Mouse (Mus musculus): ENCODE data around the gene Sltm.
A peak's percentile ranks its signal among the peaks of the same experiment; 100 is the strongest.

Sltm gene

DNA sequence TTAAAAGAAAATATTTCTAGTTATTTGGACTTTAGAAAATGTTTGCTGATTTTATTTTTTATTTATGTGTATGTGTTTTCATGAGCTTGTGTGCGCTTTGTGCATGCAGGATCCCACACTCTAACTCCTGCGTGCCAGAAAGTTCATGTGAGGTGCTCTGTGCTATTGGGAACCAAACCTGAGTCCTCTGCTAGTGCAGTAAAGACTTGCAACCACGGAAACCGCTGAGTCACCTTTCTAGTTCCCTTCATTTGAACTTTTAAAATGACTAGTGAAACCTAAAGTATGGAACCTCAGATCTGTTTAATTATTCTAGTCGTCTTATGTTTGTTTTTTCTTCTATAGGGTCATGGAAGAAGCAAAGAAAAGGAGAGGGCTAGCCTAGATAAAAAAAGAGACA is 38.4 kb downstream of the Sltm start:
- Histone ChIP-seq H3K27me3 (ENCODE audit: control insufficient read depth, insufficient read depth, low read length, poor library complexity, severe bottlenecking) (no peaks in the 10 kb centered on the region), H3K36me3 (ENCODE audit: control insufficient read depth, insufficient read depth, low read length, poor library complexity, severe bottlenecking) (peaks cover 23% of the 10 kb centered on the region)
- no peak for DNase-seq (ENCODE audit: low read depth, low spot score)

DNA sequence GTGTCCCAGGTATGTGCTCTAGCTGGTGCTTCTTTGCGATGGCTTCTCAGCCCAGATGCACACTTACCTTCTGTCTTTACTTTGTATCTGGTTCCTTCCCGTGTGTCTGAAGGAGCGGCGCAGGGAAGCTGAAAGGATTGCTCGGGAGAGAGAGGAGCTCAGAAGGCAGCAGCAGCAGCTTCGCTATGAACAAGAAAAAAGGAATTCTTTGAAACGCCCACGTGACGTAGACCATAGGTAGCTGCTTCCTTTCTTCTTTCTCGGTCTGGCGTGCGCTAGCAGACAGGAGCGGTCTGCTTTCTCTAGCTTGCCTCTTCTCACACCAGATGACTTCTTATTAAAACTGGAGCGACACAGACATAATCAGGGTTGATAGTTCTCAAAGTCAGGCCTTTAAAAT is 42.1 kb downstream of the Sltm start:
- no peak for DNase-seq (ENCODE audit: low read depth, low spot score)
- H3K36me3 ChIP-seq (ENCODE audit: control insufficient read depth, insufficient read depth, low read length, poor library complexity, severe bottlenecking): peaks cover 33% of the 10 kb centered on the region
- no peaks in the 10 kb centered on the region for H3K27me3 ChIP-seq (ENCODE audit: control insufficient read depth, insufficient read depth, low read length, poor library complexity, severe bottlenecking)

DNA sequence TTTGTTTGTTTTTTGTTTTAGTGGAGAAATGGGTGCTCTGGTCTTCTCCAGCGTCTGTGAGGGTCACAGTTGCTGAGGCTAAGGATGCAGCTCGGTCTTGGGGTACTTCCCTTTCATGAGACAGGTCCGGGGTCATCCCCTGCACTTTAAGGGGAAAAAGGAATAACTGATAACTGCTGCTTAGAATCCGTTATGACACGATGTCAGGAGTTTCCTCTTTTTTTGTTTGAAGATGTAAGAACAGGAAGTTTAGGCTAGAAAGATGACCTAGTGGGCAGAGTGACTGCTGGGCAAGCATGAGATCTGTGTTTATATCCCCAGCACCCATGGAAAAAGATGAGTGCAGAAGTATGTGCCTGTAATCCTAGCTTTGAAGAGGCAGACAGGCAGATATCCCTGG is 42.6 kb downstream of the Sltm start:
- peak; percentile 23 for DNase-seq (ENCODE audit: low read depth, low spot score)
- Histone ChIP-seq H3K36me3 (ENCODE audit: control insufficient read depth, insufficient read depth, low read length, poor library complexity, severe bottlenecking) (peaks cover 31% of the 10 kb centered on the region), H3K27me3 (ENCODE audit: control insufficient read depth, insufficient read depth, low read length, poor library complexity, severe bottlenecking) (no peaks in the 10 kb centered on the region)

DNA sequence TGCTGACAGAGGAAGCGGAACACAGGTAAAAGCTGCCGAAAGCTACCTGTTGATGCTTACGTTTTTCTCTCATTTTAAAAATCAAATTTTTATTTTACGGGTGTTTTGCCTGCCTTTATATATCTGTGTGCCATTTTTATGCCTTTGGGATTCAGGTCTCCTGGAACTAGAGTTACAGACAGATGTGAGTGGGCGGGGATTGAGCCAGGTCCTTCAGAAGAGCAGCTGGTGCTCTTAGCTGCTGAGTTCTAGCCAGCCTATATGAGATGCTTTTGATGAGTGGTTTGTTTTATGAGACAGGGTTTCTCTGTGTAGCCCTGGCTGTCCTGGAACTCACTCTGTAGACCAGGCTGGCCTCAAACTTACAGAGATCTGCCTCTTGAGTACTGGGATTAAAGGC is 44.6 kb downstream of the Sltm start:
- H3K27me3 ChIP-seq (ENCODE audit: control insufficient read depth, insufficient read depth, low read length, poor library complexity, severe bottlenecking): no peaks in the 10 kb centered on the region
- peaks cover 25% of the 10 kb centered on the region; the same call in 1 of the 2 replicates for H3K36me3 ChIP-seq (ENCODE audit: control insufficient read depth, insufficient read depth, low read length, poor library complexity, severe bottlenecking)
- DNase-seq (ENCODE audit: low read depth, low spot score): no peak

DNA sequence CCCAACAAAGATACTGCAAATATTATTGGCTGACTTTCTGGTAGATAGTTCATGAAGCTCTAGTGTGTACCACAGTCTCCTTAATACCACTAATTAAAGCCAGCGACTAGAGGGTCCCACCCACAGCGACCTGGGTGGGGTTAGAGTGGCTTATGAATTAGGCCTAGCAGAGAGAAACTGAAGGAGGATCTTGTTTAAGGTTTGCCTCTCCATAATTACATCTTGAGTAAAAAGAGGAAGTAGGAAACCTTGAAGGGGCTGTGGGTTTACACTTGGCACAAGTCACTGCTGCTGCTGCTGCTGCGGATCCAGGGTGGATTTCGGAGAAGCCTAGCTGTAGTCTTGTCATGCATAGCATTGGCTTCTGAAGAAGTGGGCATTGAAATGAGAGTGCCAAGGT is 48.2 kb downstream of the Sltm start:
- Histone ChIP-seq H3K36me3 (ENCODE audit: control insufficient read depth, insufficient read depth, low read length, poor library complexity, severe bottlenecking) (peaks cover 22% of the 10 kb centered on the region; the same call in 1 of the 2 replicates), H3K27me3 (ENCODE audit: control insufficient read depth, insufficient read depth, low read length, poor library complexity, severe bottlenecking) (no peaks in the 10 kb centered on the region)
- DNase-seq (ENCODE audit: low read depth, low spot score): peak; percentile 59

DNA sequence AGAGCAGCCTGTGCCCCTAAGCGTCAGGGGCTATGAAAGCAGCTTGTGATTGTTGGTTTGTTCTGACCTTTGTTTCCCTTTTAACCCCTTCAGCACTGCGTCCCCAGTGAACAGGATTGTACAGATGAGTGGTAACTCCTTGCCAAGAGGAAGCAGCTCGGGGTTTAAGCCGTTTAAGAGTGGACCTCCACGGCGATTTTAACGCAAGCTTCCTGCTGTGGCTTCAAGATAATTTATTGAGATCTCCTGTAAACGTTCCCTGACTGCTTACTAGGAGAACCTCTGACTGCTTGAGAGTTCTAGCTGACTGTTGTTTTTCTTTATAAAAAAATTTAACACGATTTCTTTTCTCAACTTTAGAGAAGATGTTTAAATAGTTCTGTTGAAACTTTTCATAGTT is 48.9 kb downstream of the Sltm start:
- DNase-seq (ENCODE audit: low read depth, low spot score): no peak
- Histone ChIP-seq H3K36me3 (ENCODE audit: control insufficient read depth, insufficient read depth, low read length, poor library complexity, severe bottlenecking) (peaks cover 20% of the 10 kb centered on the region; the same call in 1 of the 2 replicates), H3K27me3 (ENCODE audit: control insufficient read depth, insufficient read depth, low read length, poor library complexity, severe bottlenecking) (no peaks in the 10 kb centered on the region)

DNA sequence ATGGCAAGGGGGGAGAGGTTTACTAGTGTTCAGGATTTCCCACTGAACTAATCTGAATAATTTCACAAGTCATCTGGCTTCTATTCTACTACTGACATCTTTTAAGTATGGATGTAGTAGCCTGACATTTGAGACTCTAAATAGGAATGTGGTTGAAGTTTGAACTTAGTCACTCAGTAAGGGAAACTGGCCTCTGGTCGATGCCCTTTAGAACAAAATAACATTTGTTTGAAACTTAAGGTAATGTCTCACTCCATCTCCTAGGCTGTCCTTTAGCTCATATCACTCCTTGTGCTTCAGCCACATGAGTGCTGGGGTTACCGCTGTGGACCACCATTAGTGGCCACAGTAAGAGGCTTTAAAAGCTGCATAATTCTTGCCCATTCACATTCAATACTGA is 55.7 kb downstream of the Sltm start:
- Histone ChIP-seq H3K36me3 (ENCODE audit: control insufficient read depth, insufficient read depth, low read length, poor library complexity, severe bottlenecking) (peaks cover 9% of the 10 kb centered on the region), H3K27me3 (ENCODE audit: control insufficient read depth, insufficient read depth, low read length, poor library complexity, severe bottlenecking) (no peaks in the 10 kb centered on the region)
- no peak for DNase-seq (ENCODE audit: low read depth, low spot score)

DNA sequence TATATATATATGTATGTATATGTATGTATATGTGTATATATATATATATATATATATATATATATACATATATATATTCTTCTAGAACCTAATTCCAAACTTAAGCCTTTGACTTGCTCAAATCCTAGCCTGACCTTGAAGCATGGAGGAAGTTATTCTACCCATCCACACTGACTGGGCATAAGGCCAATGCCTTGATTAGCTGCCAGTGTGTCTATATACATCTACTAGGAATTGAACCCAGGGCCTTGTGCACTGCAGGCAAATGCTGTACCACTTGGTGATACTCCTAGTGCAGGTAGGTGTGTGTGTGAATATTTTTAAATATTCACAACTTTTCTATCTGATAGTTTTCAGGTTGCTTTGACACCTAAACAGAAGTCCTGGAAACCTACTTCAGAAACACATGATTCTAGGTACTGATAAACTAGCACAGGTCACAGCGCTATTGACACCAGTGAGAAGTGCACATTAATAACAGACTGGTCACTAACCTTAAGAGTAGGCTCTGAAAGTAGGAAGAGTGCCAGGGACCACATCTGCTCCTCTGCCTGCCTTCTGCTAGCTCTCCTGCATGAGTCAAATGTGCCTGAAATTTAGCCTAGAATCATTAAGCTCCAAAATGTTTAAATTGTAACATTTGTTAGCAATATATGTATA is 59.8 kb downstream of the Sltm start:
- DNase-seq (ENCODE audit: low read depth, low spot score): no peak
- peaks cover 19% of the 10 kb centered on the region for H3K36me3 ChIP-seq (ENCODE audit: control insufficient read depth, insufficient read depth, low read length, poor library complexity, severe bottlenecking)

DNA sequence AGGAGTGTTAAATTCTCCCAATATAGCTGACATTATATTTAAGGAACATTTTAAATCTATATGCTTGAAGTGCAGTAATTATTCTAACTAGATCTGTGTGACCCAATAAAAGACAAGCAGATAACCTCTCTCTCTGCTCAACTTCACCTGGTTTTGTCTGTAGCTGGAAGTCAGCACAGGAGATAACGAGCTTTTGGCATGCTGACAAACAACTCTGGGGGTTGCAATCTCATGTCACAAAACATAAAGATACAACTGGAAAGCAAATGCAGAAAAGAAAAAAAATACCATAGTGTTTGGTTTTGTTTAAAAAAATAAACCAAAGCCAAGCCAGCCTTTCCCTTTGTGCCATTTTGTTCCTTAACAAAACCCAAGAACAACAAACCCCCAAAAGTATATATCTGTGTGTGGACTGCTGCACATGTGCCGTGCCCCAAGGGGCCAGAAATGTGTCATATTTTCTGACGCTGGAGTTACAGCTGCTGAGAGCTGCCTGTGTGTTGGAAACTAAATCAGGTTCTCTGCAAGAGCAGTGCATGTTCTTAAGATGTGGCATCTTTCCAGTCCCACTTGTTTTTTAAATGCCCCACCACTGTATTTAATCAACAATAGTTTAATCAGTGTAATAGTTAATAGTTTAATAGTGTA is 68.6 kb downstream of the Sltm start:
- Histone ChIP-seq H3K36me3 (ENCODE audit: control insufficient read depth, insufficient read depth, low read length, poor library complexity, severe bottlenecking) (peaks cover 12% of the 10 kb centered on the region), H3K27me3 (ENCODE audit: control insufficient read depth, insufficient read depth, low read length, poor library complexity, severe bottlenecking) (no peaks in the 10 kb centered on the region)
- no peak for DNase-seq (ENCODE audit: low read depth, low spot score)

More for the DNA sequence above, 59.8 kb downstream of the Sltm start:
- no peaks in the 10 kb centered on the region for H3K27me3 ChIP-seq (ENCODE audit: control insufficient read depth, insufficient read depth, low read length, poor library complexity, severe bottlenecking)

DNA sequence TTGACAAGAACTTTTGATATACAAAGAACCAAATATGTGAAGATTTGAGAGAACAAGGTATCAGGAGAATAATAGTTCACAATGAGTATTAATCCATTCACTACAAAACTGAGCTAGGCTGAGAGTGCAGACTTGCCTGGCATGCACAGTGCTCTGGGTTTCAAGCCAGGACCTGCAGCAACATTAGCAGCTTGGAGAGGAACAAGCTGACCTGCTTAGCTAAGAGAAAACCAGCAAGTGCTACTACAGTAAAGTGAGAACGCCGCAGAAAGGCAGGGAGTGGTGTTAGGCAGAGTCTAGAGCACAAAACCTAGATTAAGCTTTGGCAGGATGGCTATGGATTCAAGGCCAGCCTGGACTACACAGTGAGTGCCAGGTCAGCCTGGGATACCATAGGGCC is 87.2 kb downstream of the Sltm start:
- no peaks in the 10 kb centered on the region for H3K27me3 ChIP-seq (ENCODE audit: control insufficient read depth, insufficient read depth, low read length, poor library complexity, severe bottlenecking)
- H3K36me3 ChIP-seq (ENCODE audit: control insufficient read depth, insufficient read depth, low read length, poor library complexity, severe bottlenecking): peaks cover 13% of the 10 kb centered on the region
- no peak for DNase-seq (ENCODE audit: low read depth, low spot score)

DNA sequence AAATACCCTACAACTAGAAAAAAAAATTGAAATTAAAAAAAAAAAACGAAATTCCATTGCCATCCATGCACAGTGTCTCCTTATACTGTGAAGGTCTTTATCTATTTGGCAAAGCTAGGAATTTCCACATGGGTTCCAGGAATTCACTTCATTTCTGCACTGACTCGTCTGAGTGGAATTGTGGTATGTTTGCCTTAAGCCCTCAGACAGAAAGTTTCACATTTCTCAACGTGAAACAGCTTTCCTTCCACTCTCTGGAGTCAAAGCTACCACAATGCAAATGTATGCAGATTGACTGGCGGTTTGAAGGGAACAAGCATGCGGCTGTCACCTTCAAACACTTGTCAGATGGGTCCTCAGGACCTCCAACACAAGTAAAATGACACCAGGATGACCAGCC is 89.1 kb downstream of the Sltm start:
- Histone ChIP-seq H3K27me3 (ENCODE audit: control insufficient read depth, insufficient read depth, low read length, poor library complexity, severe bottlenecking) (no peaks in the 10 kb centered on the region), H3K36me3 (ENCODE audit: control insufficient read depth, insufficient read depth, low read length, poor library complexity, severe bottlenecking) (peaks cover 9% of the 10 kb centered on the region)
- no peak for DNase-seq (ENCODE audit: low read depth, low spot score)

DNA sequence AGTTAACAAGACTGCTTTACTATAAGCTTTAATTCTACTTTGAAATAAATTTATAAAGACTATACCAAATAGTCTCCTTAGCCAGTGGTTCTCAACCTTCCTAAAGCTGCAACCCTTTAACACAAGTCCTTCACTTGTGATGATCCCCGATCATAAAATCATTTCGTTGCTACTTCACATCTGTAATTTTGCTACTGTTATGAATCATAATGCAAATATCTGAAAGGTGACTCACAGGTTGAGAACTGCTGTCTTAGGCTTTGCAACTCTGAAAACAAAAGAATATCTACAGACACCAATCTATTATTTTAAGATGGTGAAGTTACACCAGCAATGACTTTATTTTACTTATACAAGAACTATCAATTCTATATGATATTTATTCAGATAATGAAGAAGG is 94.2 kb downstream of the Sltm start:
- DNase-seq (ENCODE audit: low read depth, low spot score): no peak
- H3K27me3 ChIP-seq (ENCODE audit: control insufficient read depth, insufficient read depth, low read length, poor library complexity, severe bottlenecking): no peaks in the 10 kb centered on the region
- peaks cover 8% of the 10 kb centered on the region; the same call in 1 of the 2 replicates for H3K36me3 ChIP-seq (ENCODE audit: control insufficient read depth, insufficient read depth, low read length, poor library complexity, severe bottlenecking)

All from splenic B cell, adult 2 months (primary cell).